8 mouse cellular contexts compared by ENCODE assay signal in genomic region chr11:120120642-120121420, GRCm38 (mm10). TPM values are rescaled to one million over a fixed set of nuclear protein-coding genes. Genes with fewer than 3 reads are reported as not detected.
DNase-seq lines count a peak whose midpoint lies in the region; ATAC-seq and TF ChIP-seq lines count a peak whose summit lies in the region.

No protein-coding gene starts in this region.

- H3K36me3 ChIP-seq in testis, adult 2 months (ENCODE audit: control insufficient read depth, insufficient read depth, low read length) = peaks cover 2% of the 10 kb centered on the region; the same call in 1 of the 2 replicates
- H3K36me3 ChIP-seq in forebrain, embryonic 13.5 days (ENCODE audit: poor library complexity, severe bottlenecking) = peaks cover 58% of the 10 kb centered on the region
- peaks cover 6% of the 10 kb centered on the region for H3K36me3 ChIP-seq in hindbrain, postnatal 0 days (ENCODE audit: insufficient read depth, low read length)
- H3K36me3 ChIP-seq in neural tube, embryonic 13.5 days = peaks cover 54% of the 10 kb centered on the region

- H3K9ac ChIP-seq in forebrain, embryonic 13.5 days = peak overlapping the region; percentile 34
- no peak overlapping the region for H3K9ac ChIP-seq in hindbrain, postnatal 0 days (replicated peaks; ENCODE audit: low read length)
- no peak overlapping the region for H3K9ac ChIP-seq in neural tube, embryonic 13.5 days

- no peak overlapping the region for H3K4me2 ChIP-seq in forebrain, embryonic 13.5 days
- H3K4me2 ChIP-seq in hindbrain, postnatal 0 days (ENCODE audit: low read depth, low read length) = no peak overlapping the region
- H3K4me2 ChIP-seq in neural tube, embryonic 13.5 days = no peak overlapping the region

- no peak for DNase-seq in testis, postnatal 14 days (ENCODE audit: low spot score)
- peak; percentile 76 for DNase-seq in brain, embryonic 14.5 days (ENCODE audit: low read depth)
- DNase-seq in hindbrain, postnatal 0 days (ENCODE audit: low spot score) = peak; percentile 80
- peak; percentile 80 for DNase-seq in left cerebral cortex, postnatal 4 days
- no peak for DNase-seq in yolk sac, embryonic 10.5 days (ENCODE audit: low spot score)

- no peaks in the 10 kb centered on the region for H3K9me3 ChIP-seq in forebrain, embryonic 13.5 days (replicated peaks)
- H3K9me3 ChIP-seq in hindbrain, postnatal 0 days (ENCODE audit: low read length) = no peaks in the 10 kb centered on the region
- H3K9me3 ChIP-seq in neural tube, embryonic 13.5 days = no peaks in the 10 kb centered on the region

- intact Hi-C loops in left cerebral cortex, postnatal 4 days (cut with DNase I) = no loop called here

- no peak overlapping the region for H3K4me3 ChIP-seq in testis, adult 2 months (ENCODE audit: control insufficient read depth, low read depth, low read length)
- H3K4me3 ChIP-seq in forebrain, embryonic 13.5 days = no peak overlapping the region
- H3K4me3 ChIP-seq in hindbrain, postnatal 0 days (ENCODE audit: low read length) = no peak overlapping the region
- no peak overlapping the region for H3K4me3 ChIP-seq in neural tube, embryonic 13.5 days

- no peak overlapping the region for H3K27ac ChIP-seq in testis, adult 2 months (ENCODE audit: control insufficient read depth, insufficient read depth, low read depth, low read length)
- H3K27ac ChIP-seq in forebrain, embryonic 13.5 days = peak overlapping the region; percentile 15; the same call in 1 of the 2 replicates
- peak overlapping the region; percentile 64; the same call in 1 of the 2 replicates for H3K27ac ChIP-seq in hindbrain, postnatal 0 days
- H3K27ac ChIP-seq in neural tube, embryonic 13.5 days (replicated peaks) = peak overlapping the region; percentile 72

- WGBS in forebrain, embryonic 13.5 days = 84% methylated on average over 17 of the region's 17 CpGs
- WGBS in hindbrain, postnatal 0 days = 79% methylated on average over 17 of the region's 17 CpGs
- WGBS in neural tube, embryonic 13.5 days = 82% methylated on average over 17 of the region's 17 CpGs

- H3K4me1 ChIP-seq in testis, adult 2 months (ENCODE audit: control insufficient read depth, insufficient read depth, low read length) = no peaks in the 10 kb centered on the region
- H3K4me1 ChIP-seq in forebrain, embryonic 13.5 days = peaks cover 6% of the 10 kb centered on the region; the same call in 1 of the 2 replicates
- peaks cover 8% of the 10 kb centered on the region for H3K4me1 ChIP-seq in hindbrain, postnatal 0 days (ENCODE audit: insufficient read depth, low read length)
- H3K4me1 ChIP-seq in neural tube, embryonic 13.5 days (replicated peaks) = peaks cover 17% of the 10 kb centered on the region

- no peak for TF ChIP-seq POLR2A in testis, adult 2 months (IDR thresholded peaks at IDR 0.05; ENCODE audit: control insufficient read depth, low read depth, low read length)
- TF ChIP-seq POLR2A in brain, embryonic 14.5 days (IDR thresholded peaks at IDR 0.05; ENCODE audit: borderline replicate concordance, extremely low read depth, insufficient read depth, insufficient read length, poor library complexity, severe bottlenecking) = no peak

- peak; percentile 43; the same call in 1 of the 2 replicates for TF ChIP-seq CTCF in testis, adult 2 months (IDR thresholded peaks at IDR 0.05; ENCODE audit: control insufficient read depth, insufficient read depth, insufficient replicate concordance, low read depth, low read length)
- peak; percentile 68 for TF ChIP-seq CTCF in brain, embryonic 14.5 days (IDR thresholded peaks at IDR 0.05; ENCODE audit: borderline replicate concordance, extremely low read depth, insufficient read depth, insufficient read length)
- peak; percentile 77 for TF ChIP-seq CTCF in hindbrain, postnatal 0 days (IDR thresholded peaks at IDR 0.05; ENCODE audit: low read depth)

- ATAC-seq in forebrain, embryonic 13.5 days = no peak
- ATAC-seq in hindbrain, postnatal 0 days = peak; percentile 50
- 0 out of 2 replicates have a peak, but pooled peaks have one; percentile 40 for ATAC-seq in neural tube, embryonic 13.5 days (ENCODE audit: low read depth)

- H3K27me3 ChIP-seq in testis, adult 2 months (ENCODE audit: control insufficient read depth, insufficient read depth, low read length) = no peaks in the 10 kb centered on the region
- no peaks in the 10 kb centered on the region for H3K27me3 ChIP-seq in forebrain, embryonic 13.5 days
- H3K27me3 ChIP-seq in hindbrain, postnatal 0 days (ENCODE audit: insufficient read depth, low read length) = no peaks in the 10 kb centered on the region
- no peaks in the 10 kb centered on the region for H3K27me3 ChIP-seq in neural tube, embryonic 13.5 days

RNA-seq across cellular contexts. Expression of gene Ndufaf8, which starts 22.1 kb away (rescaled TPM):
- polyA plus RNA-seq in testis, adult 2 months (2012; rRNA removed) = 47.0 and 59.4 TPM in 2 replicates
- 28.0 and 39.0 TPM in 2 replicates for polyA plus RNA-seq in brain, embryonic 14.5 days (2012; rRNA removed)
- 59.2 and 60.5 TPM in 2 replicates for polyA plus RNA-seq in forebrain, embryonic 13.5 days (2015; fragmentation: Nextera tagmentation; extraction: Ambion mirVana)
- 56.1 and 82.6 TPM in 2 replicates for total RNA-seq in hindbrain, postnatal 0 days (2014; rRNA removed)
- polyA plus RNA-seq in hindbrain, postnatal 0 days (2015; fragmentation: Nextera tagmentation; extraction: Ambion mirVana) = 62.7 and 70.2 TPM in 2 replicates
- total RNA-seq in left cerebral cortex, postnatal 4 days (2021) = 10 to 100 TPM; 27.9 to 29.6 TPM
- polyA plus RNA-seq in neural tube, embryonic 13.5 days (2015; fragmentation: Nextera tagmentation; extraction: Ambion mirVana) = 38.0 and 45.6 TPM in 2 replicates

RNA-seq across cellular contexts. Expression of gene Tepsin, which starts 22.3 kb away (rescaled TPM):
- 19.2 and 19.9 TPM in 2 replicates for polyA plus RNA-seq in testis, adult 2 months (2012; rRNA removed)
- 47.4 and 59.4 TPM in 2 replicates for polyA plus RNA-seq in brain, embryonic 14.5 days (2012; rRNA removed)
- polyA plus RNA-seq in forebrain, embryonic 13.5 days (2015; fragmentation: Nextera tagmentation; extraction: Ambion mirVana) = 18.0 and 19.0 TPM in 2 replicates
- 30.6 and 31.6 TPM in 2 replicates for total RNA-seq in hindbrain, postnatal 0 days (2014; rRNA removed)
- polyA plus RNA-seq in hindbrain, postnatal 0 days (2015; fragmentation: Nextera tagmentation; extraction: Ambion mirVana) = 13.8 and 14.8 TPM in 2 replicates
- 10 to 100 TPM; 18.9 to 19.5 TPM for total RNA-seq in left cerebral cortex, postnatal 4 days (2021)
- polyA plus RNA-seq in neural tube, embryonic 13.5 days (2015; fragmentation: Nextera tagmentation; extraction: Ambion mirVana) = 20.6 and 21.7 TPM in 2 replicates

RNA-seq across cellular contexts. Expression of gene Slc38a10, which starts 30.3 kb away (rescaled TPM):
- polyA plus RNA-seq in testis, adult 2 months (2012; rRNA removed) = 76.3 and 90.4 TPM in 2 replicates
- polyA plus RNA-seq in brain, embryonic 14.5 days (2012; rRNA removed) = 122 and 134 TPM in 2 replicates
- 76.8 and 92.2 TPM in 2 replicates for polyA plus RNA-seq in forebrain, embryonic 13.5 days (2015; fragmentation: Nextera tagmentation; extraction: Ambion mirVana)
- total RNA-seq in hindbrain, postnatal 0 days (2014; rRNA removed) = 167 and 178 TPM in 2 replicates
- polyA plus RNA-seq in hindbrain, postnatal 0 days (2015; fragmentation: Nextera tagmentation; extraction: Ambion mirVana) = 95.9 and 101 TPM in 2 replicates
- total RNA-seq in left cerebral cortex, postnatal 4 days (2021) = 100 to 1,000 TPM; 113 to 119 TPM
- polyA plus RNA-seq in neural tube, embryonic 13.5 days (2015; fragmentation: Nextera tagmentation; extraction: Ambion mirVana) = 103 and 108 TPM in 2 replicates

RNA-seq across cellular contexts. Expression of gene Cep131, which starts 34.2 kb away (rescaled TPM):
- polyA plus RNA-seq in testis, adult 2 months (2012; rRNA removed) = 41.3 and 44.7 TPM in 2 replicates
- 34.7 and 43.3 TPM in 2 replicates for polyA plus RNA-seq in brain, embryonic 14.5 days (2012; rRNA removed)
- polyA plus RNA-seq in forebrain, embryonic 13.5 days (2015; fragmentation: Nextera tagmentation; extraction: Ambion mirVana) = 26.9 and 28.8 TPM in 2 replicates
- total RNA-seq in hindbrain, postnatal 0 days (2014; rRNA removed) = 18.5 and 18.7 TPM in 2 replicates
- 23.3 and 26.4 TPM in 2 replicates for polyA plus RNA-seq in hindbrain, postnatal 0 days (2015; fragmentation: Nextera tagmentation; extraction: Ambion mirVana)
- 10 to 100 TPM; 49.8 to 53.8 TPM for total RNA-seq in left cerebral cortex, postnatal 4 days (2021)
- polyA plus RNA-seq in neural tube, embryonic 13.5 days (2015; fragmentation: Nextera tagmentation; extraction: Ambion mirVana) = 26.1 and 31.3 TPM in 2 replicates

Comparison
In these comparisons a context has a peak if more than half of its experiments do, and no peak if none do; other contexts are left out.
1. DNase-seq: peak in brain, embryonic 14.5 days (single experiment), hindbrain, postnatal 0 days (single experiment) and left cerebral cortex, postnatal 4 days (single experiment); none in testis, postnatal 14 days (single experiment) and yolk sac, embryonic 10.5 days (single experiment).
2. Peak in every context shown above with its lines, with median percentiles within 50 percentile points of each other: CTCF ChIP-seq.